Mouse (Mus musculus) MEL (cell line): Measurements from ENCODE around the gene Axin1. TPM values are rescaled to one million over a fixed set of nuclear protein-coding genes. Genes with fewer than 3 reads are reported as not detected.

ENCODE experiments used
- DNase-seq: peaks from one replicate; pipeline ENCODE4 v3.0.0; 2011; ENCODE audit warnings: low read depth, low spot score
- H3K27ac ChIP-seq: 2 replicates; pipeline ENCODE4 v1.5.1; 2012; ENCODE audit warnings: low read depth, mild to moderate bottlenecking, control low read depth, low read length, moderate library complexity; ENCODE audit not compliant: control insufficient read depth
- H3K27me3 ChIP-seq, 2 experiments: fragments of 150-350 bp in 1 of 2; sonication (generic) in 1 of 2; 2 replicates each; pipeline ENCODE4 v1.6.1; 2012; ENCODE audit warnings: low read length in 2 of 2, mild to moderate bottlenecking in 2 of 2, improper control_type of control experiment in 1 of 2, moderate library complexity in 1 of 2; ENCODE audit not compliant: insufficient read depth in 2 of 2, control insufficient read depth in 1 of 2
- H3K36me3 ChIP-seq, 2 experiments: 2 replicates each; pipeline ENCODE4 v1.6.1; 2012 to 2014; ENCODE audit warnings: low read length in 2 of 2, improper control_type of control experiment in 1 of 2, inconsistent platforms in 1 of 2, mild to moderate bottlenecking in 1 of 2; ENCODE audit not compliant: insufficient read depth in 2 of 2, control insufficient read depth in 1 of 2
- H3K4me1 ChIP-seq, 2 experiments: fragments of 150-350 bp in 1 of 2; sonication (generic) in 1 of 2; 2 replicates each; pipeline ENCODE4 v1.6.1; 2012; ENCODE audit warnings: low read length in 2 of 2, improper control_type of control experiment in 1 of 2, mild to moderate bottlenecking in 1 of 2; ENCODE audit not compliant: insufficient read depth in 2 of 2, control insufficient read depth in 1 of 2
- H3K4me3 ChIP-seq, 2 experiments: fragments of 150-350 bp in 1 of 2; sonication (generic) in 1 of 2; 2 replicates each; pipeline ENCODE4 v1.5.1; 2012; ENCODE audit warnings: low read depth in 2 of 2, low read length in 2 of 2, mild to moderate bottlenecking in 2 of 2, moderate library complexity in 2 of 2, control low read depth in 1 of 2, improper control_type of control experiment in 1 of 2; ENCODE audit not compliant: control insufficient read depth in 1 of 2, insufficient read depth in 1 of 2
- H3K79me2 ChIP-seq: 2 replicates; pipeline ENCODE4 v1.6.1; 2012; ENCODE audit warnings: mild to moderate bottlenecking, low read length, moderate library complexity; ENCODE audit not compliant: control insufficient read depth, poor library complexity, insufficient read depth
- H3K9ac ChIP-seq: 2 replicates; pipeline ENCODE4 v1.6.1; 2012; ENCODE audit warnings: low read depth, mild to moderate bottlenecking, control low read depth, low read length, moderate library complexity; ENCODE audit not compliant: control insufficient read depth, poor library complexity, severe bottlenecking
- H3K9me3 ChIP-seq: fragments of 150-350 bp; sonication (generic); replicated peaks from 2 replicates; pipeline ENCODE4 v1.6.1; 2012; ENCODE audit warnings: mild to moderate bottlenecking, low read length, improper control_type of control experiment, moderate library complexity; ENCODE audit not compliant: insufficient read depth
- CHD2 ChIP-seq: IDR thresholded peaks from 2 replicates; pipeline ENCODE4 v1.6.1; 2011; ENCODE audit warnings: low read length, improper control_type of control experiment
- E2F4 ChIP-seq: IDR thresholded peaks from 2 replicates; pipeline ENCODE4 v1.6.1; 2011; ENCODE audit warnings: low read depth, low read length, improper control_type of control experiment, borderline replicate concordance
- ELF1 ChIP-seq: IDR thresholded peaks from 2 replicates; pipeline ENCODE4 v1.6.1; 2014; ENCODE audit warnings: low read depth, mild to moderate bottlenecking, inconsistent platforms, low read length, improper control_type of control experiment, moderate library complexity
- GATA1 ChIP-seq: IDR thresholded peaks from 2 replicates; pipeline ENCODE4 v1.6.1; 2011; ENCODE audit warnings: low read depth, low read length, improper control_type of control experiment
- HCFC1 ChIP-seq: IDR thresholded peaks from 2 replicates; pipeline ENCODE4 v1.6.1; 2012; ENCODE audit warnings: low read depth, mild to moderate bottlenecking, inconsistent platforms, low read length, improper control_type of control experiment, moderate library complexity
- MAFK ChIP-seq: IDR thresholded peaks from 2 replicates; pipeline ENCODE4 v1.6.1; 2011; ENCODE audit warnings: low read depth, mild to moderate bottlenecking, low read length, improper control_type of control experiment, borderline replicate concordance
- MAX ChIP-seq: IDR thresholded peaks from 2 replicates; pipeline ENCODE4 v1.6.1; 2011; ENCODE audit warnings: low read length, improper control_type of control experiment
- MAZ ChIP-seq: IDR thresholded peaks from 2 replicates; pipeline ENCODE4 v1.6.1; 2012; ENCODE audit warnings: low read depth, mild to moderate bottlenecking, inconsistent platforms, low read length, improper control_type of control experiment
- MEF2A ChIP-seq: IDR thresholded peaks from 2 replicates; pipeline ENCODE4 v1.6.1; 2014; ENCODE audit warnings: low read depth, mild to moderate bottlenecking, inconsistent platforms, low read length, improper control_type of control experiment; ENCODE audit not compliant: poor library complexity, insufficient replicate concordance, severe bottlenecking; ENCODE audit errors: extremely low read depth
- MYB ChIP-seq: IDR thresholded peaks from 2 replicates; pipeline ENCODE4 v1.6.1; 2011; ENCODE audit warnings: mild to moderate bottlenecking, low read depth, low read length, improper control_type of control experiment
- MYC ChIP-seq: IDR thresholded peaks from 2 replicates; pipeline ENCODE4 v1.6.1; 2011; ENCODE audit warnings: low read depth, mild to moderate bottlenecking, low read length, improper control_type of control experiment, moderate library complexity
- NELFE ChIP-seq: IDR thresholded peaks from 2 replicates; pipeline ENCODE4 v1.6.1; 2011; ENCODE audit warnings: low read depth, low read length, improper control_type of control experiment
- NRF1 ChIP-seq: IDR thresholded peaks from 2 replicates; pipeline ENCODE4 v1.6.1; 2014; ENCODE audit warnings: low read depth, mild to moderate bottlenecking, inconsistent platforms, low read length, improper control_type of control experiment, moderate library complexity; ENCODE audit not compliant: poor library complexity, insufficient read depth, severe bottlenecking
- POLR2A ChIP-seq, 2 experiments: IDR thresholded peaks; 2 replicates each; pipeline ENCODE4 v1.6.1; 2011 to 2012; ENCODE audit warnings: low read length in 2 of 2, mild to moderate bottlenecking in 2 of 2, control low read depth in 1 of 2, improper control_type of control experiment in 1 of 2, low read depth in 1 of 2, moderate library complexity in 1 of 2; ENCODE audit not compliant: control insufficient read depth in 1 of 2, insufficient read depth in 1 of 2, poor library complexity in 1 of 2
- POLR2AphosphoS2 ChIP-seq: IDR thresholded peaks from 2 replicates; pipeline ENCODE4 v1.6.1; 2011; ENCODE audit warnings: low read length, improper control_type of control experiment
- RAD21 ChIP-seq: IDR thresholded peaks from 2 replicates; pipeline ENCODE4 v1.6.1; 2011; ENCODE audit warnings: mild to moderate bottlenecking, low read depth, low read length, improper control_type of control experiment
- SIN3A ChIP-seq: IDR thresholded peaks from 2 replicates; pipeline ENCODE4 v1.6.1; 2012; ENCODE audit warnings: low read length, improper control_type of control experiment, inconsistent platforms
- SMC3 ChIP-seq: IDR thresholded peaks from 2 replicates; pipeline ENCODE4 v1.6.1; 2011; ENCODE audit warnings: low read depth, low read length, improper control_type of control experiment
- TBP ChIP-seq: IDR thresholded peaks from 2 replicates; pipeline ENCODE4 v1.8.0; 2011; ENCODE audit warnings: low read depth, low read length, improper control_type of control experiment
- TCF12 ChIP-seq: IDR thresholded peaks from 2 replicates; pipeline ENCODE4 v1.6.1; 2014; ENCODE audit warnings: low read depth, mild to moderate bottlenecking, inconsistent platforms, low read length, improper control_type of control experiment, moderate library complexity
- UBTF ChIP-seq: IDR thresholded peaks from 2 replicates; pipeline ENCODE4 v1.6.1; 2012; ENCODE audit warnings: low read depth, mild to moderate bottlenecking, inconsistent platforms, low read length, improper control_type of control experiment, moderate library complexity, borderline replicate concordance; ENCODE audit not compliant: insufficient read depth
- USF1 ChIP-seq: IDR thresholded peaks from 2 replicates; pipeline ENCODE4 v1.6.1; 2014; ENCODE audit warnings: low read depth, mild to moderate bottlenecking, inconsistent platforms, low read length, improper control_type of control experiment, moderate library complexity
- USF2 ChIP-seq, 2 experiments: IDR thresholded peaks; 2 replicates each; pipeline ENCODE4 v1.6.1; 2011 to 2012; ENCODE audit warnings: improper control_type of control experiment in 2 of 2, low read length in 2 of 2, borderline replicate concordance in 1 of 2, inconsistent platforms in 1 of 2, low read depth in 1 of 2, mild to moderate bottlenecking in 1 of 2; ENCODE audit not compliant: insufficient read depth in 1 of 2
- ZKSCAN1 ChIP-seq: IDR thresholded peaks from 2 replicates; pipeline ENCODE4 v1.6.1; 2012; ENCODE audit warnings: low read depth, mild to moderate bottlenecking, inconsistent platforms, low read length, improper control_type of control experiment, moderate library complexity
- ZMIZ1 ChIP-seq: IDR thresholded peaks from 2 replicates; pipeline ENCODE4 v1.6.1; 2012; ENCODE audit warnings: low read depth, mild to moderate bottlenecking, inconsistent platforms, low read length, improper control_type of control experiment, moderate library complexity
- ZNF384 ChIP-seq: IDR thresholded peaks from 2 replicates; pipeline ENCODE4 v1.6.1; 2012; ENCODE audit warnings: low read depth, mild to moderate bottlenecking, inconsistent platforms, low read length, improper control_type of control experiment
- polyA plus RNA-seq, 2 experiments: library from polyadenylated mRNA; stranded (reverse) in 1 of 2; unstranded in 1 of 2; fragments of >175 nt in 1 of 2; fragments of >200 nt in 1 of 2; gene quantifications; 2 replicates each; pipeline versions ENCODE4 v1.2.1 to v1.2.4; 2012; ENCODE audit warnings: low replicate concordance in 2 of 2, low read depth in 1 of 2; ENCODE audit not compliant: insufficient read length in 2 of 2, insufficient read depth in 1 of 2, missing spikeins in 1 of 2
- total RNA-seq: library from RNA; depleted of rRNA; stranded (reverse); fragments of 300-350 nt; gene quantifications from 2 replicates; pipeline ENCODE4 v1.2.3, GENCODE M21; 2012

Gene Axin1
- total and polyA plus RNA-seq, 3 experiments: 33.5 to 54.2 TPM; not detected in 1

- H3K79me2 ChIP-seq: no peaks in the 10 kb centered on the region; the same call in 1 of the 2 replicates
- no peak overlapping the region for H3K4me3 ChIP-seq
- DNase-seq: no peak
- H3K27ac ChIP-seq: no peak overlapping the region
- H3K4me1 ChIP-seq: peaks cover 3 to 11% of the 10 kb centered on the region in 2 experiments; a peak in 2 of 4 replicates
- H3K27me3 ChIP-seq: no peaks in the 10 kb centered on the region; a peak in 1 of 4 replicates
- peaks cover 0 to 2% of the 10 kb centered on the region in 2 experiments; a peak in 2 of 4 replicates for H3K36me3 ChIP-seq
- no peaks in the 10 kb centered on the region for H3K9me3 ChIP-seq
- TF ChIP-seq RAD21 (no peak), MAX (no peak), NELFE (no peak), SIN3A (no peak), ZKSCAN1 (no peak), HCFC1 (no peak), MYC (no peak), GATA1 (no peak), MEF2A (no peak), UBTF (no peak), CHD2 (no peak), MAFK (no peak), SMC3 (no peak), POLR2AphosphoS2 (no peak), NRF1 (no peak), TBP (no peak), USF2 (IDR thresholded peaks at IDR 0.05; ENCODE audit: borderline replicate concordance in 1 of 2, insufficient read depth in 1 of 2, low read depth in 1 of 2, low read length in 2 of 2) (no peak)
- no peak overlapping the region for H3K9ac ChIP-seq
Measured at GRCm38 (mm10) chr17:26111024-26111423, 27.5 kb upstream of the Axin1 start.

- Histone ChIP-seq H3K36me3 (peaks cover 0 to 2% of the 10 kb centered on the region in 2 experiments; a peak in 2 of 4 replicates), H3K27me3 (no peaks in the 10 kb centered on the region; a peak in 1 of 4 replicates), H3K9ac (no peak overlapping the region), H3K4me3 (no peak overlapping the region), H3K27ac (no peak overlapping the region), H3K4me1 (peaks cover 3 to 16% of the 10 kb centered on the region in 2 experiments; a peak in 3 of 4 replicates)
- no peak for DNase-seq
- TF ChIP-seq NRF1: no peak
- TF ChIP-seq SMC3: no peak
- TF ChIP-seq MAFK: no peak
- no peak for TF ChIP-seq TCF12
- TF ChIP-seq RAD21: no peak
- no peak for TF ChIP-seq USF1
- TF ChIP-seq UBTF: no peak
- no peak for TF ChIP-seq POLR2AphosphoS2
- no peak for TF ChIP-seq USF2 (IDR thresholded peaks at IDR 0.05; ENCODE audit: borderline replicate concordance in 1 of 2, insufficient read depth in 1 of 2, low read depth in 1 of 2, low read length in 2 of 2)
- no peak for TF ChIP-seq MAZ
- TF ChIP-seq MYC: no peak
- no peak for TF ChIP-seq POLR2A (IDR thresholded peaks at IDR 0.05; ENCODE audit: control insufficient read depth in 1 of 2, insufficient read depth in 1 of 2, low read depth in 1 of 2, low read length in 2 of 2, poor library complexity in 1 of 2)
- no peak for TF ChIP-seq ELF1
- TF ChIP-seq HCFC1: no peak
- no peak for TF ChIP-seq ZMIZ1
- no peak for TF ChIP-seq TBP
- no peak for TF ChIP-seq E2F4
- TF ChIP-seq MYB: no peak
- no peak for TF ChIP-seq SIN3A
- TF ChIP-seq ZNF384: no peak
- TF ChIP-seq, all 39 proteins: peak for 0
- Histone ChIP-seq H3K79me2 (no peaks in the 10 kb centered on the region; the same call in 1 of the 2 replicates), H3K9me3 (no peaks in the 10 kb centered on the region)
Measured at GRCm38 (mm10) chr17:26111722-26112121, 26.8 kb upstream of the Axin1 start.
